Comparison of ENCODE assay signal across 8 mouse cellular contexts in genomic region chr7:139363281-139364004, GRCm38 (mm10). TPM values are rescaled to one million over a fixed set of nuclear protein-coding genes. Genes with fewer than 3 reads are reported as not detected.
DNase-seq lines count a peak whose midpoint lies in the region; ATAC-seq and TF ChIP-seq lines count a peak whose summit lies in the region.

No protein-coding gene starts in this region.

- no peak overlapping the region for H3K4me3 ChIP-seq in liver, adult 2 months (ENCODE audit: insufficient read depth, low read depth, low read length)
- no peak overlapping the region for H3K4me3 ChIP-seq in heart, embryonic 13.5 days
- H3K4me3 ChIP-seq in limb, embryonic 11.5 days (ENCODE audit: low read depth, low read length), result no peak overlapping the region
- no peak overlapping the region for H3K4me3 ChIP-seq in stomach, embryonic 14.5 days (ENCODE audit: low read depth, low read length)

- peaks cover 8% of the 10 kb centered on the region for H3K4me1 ChIP-seq in liver, adult 2 months (ENCODE audit: control insufficient read depth, insufficient read depth, low read length)
- H3K4me1 ChIP-seq in heart, embryonic 13.5 days, result peaks cover 87% of the 10 kb centered on the region
- H3K4me1 ChIP-seq in limb, embryonic 11.5 days (ENCODE audit: control insufficient read depth, insufficient read depth, low read length), result peaks cover 22% of the 10 kb centered on the region
- peaks cover 33% of the 10 kb centered on the region for H3K4me1 ChIP-seq in stomach, embryonic 14.5 days (ENCODE audit: control insufficient read depth, insufficient read depth, low read length)

- DNase-seq in liver, adult 2 months (ENCODE audit: extremely low read depth, low read depth, low spot score), result no peak
- DNase-seq in liver, result no peak
- DNase-seq in embryo, embryonic 10.5 days (ENCODE audit: low spot score), result peak; percentile 24
- peak; percentile 31 for DNase-seq in limb, embryonic 11.5 days (ENCODE audit: low spot score)
- DNase-seq in left cerebral cortex, postnatal 25 days (ENCODE audit: low spot score in 2 of 2), result no peak
- DNase-seq in urinary bladder, adult 2 months (ENCODE audit: low spot score), result no peak

- no peak for ATAC-seq in heart, embryonic 13.5 days (ENCODE audit: extremely low read depth, insufficient number of reproducible peaks, low FRiP score, low TSS enrichment)
- peak; percentile 40; the same call in 1 of the 2 replicates for ATAC-seq in limb, embryonic 11.5 days (ENCODE audit: insufficient number of reproducible peaks, low FRiP score, low TSS enrichment, low read depth)
- peak; percentile 34; the same call in 1 of the 2 replicates for ATAC-seq in stomach, embryonic 14.5 days (ENCODE audit: insufficient number of reproducible peaks, insufficient read depth, low FRiP score, low read depth)

- no peaks in the 10 kb centered on the region for H3K79me2 ChIP-seq in liver, adult 2 months (ENCODE audit: control insufficient read depth, insufficient read depth, low read length)

- no peak for TF ChIP-seq CTCF in liver, adult 2 months (IDR thresholded peaks at IDR 0.05; ENCODE audit: low read depth, low read length)

- intact Hi-C loops in left cerebral cortex, postnatal 25 days (cut with DNase I), result no loop called here

- WGBS in liver, adult 2 months, result 74% methylated on average over 13 of the region's 13 CpGs
- 51% methylated on average over 13 of the region's 13 CpGs for WGBS in heart, embryonic 13.5 days
- WGBS in limb, embryonic 11.5 days, result 64% methylated on average over 13 of the region's 13 CpGs
- 52% methylated on average over 13 of the region's 13 CpGs for WGBS in stomach, embryonic 14.5 days

- H3K9me3 ChIP-seq in heart, embryonic 13.5 days, result no peaks in the 10 kb centered on the region
- H3K9me3 ChIP-seq in limb, embryonic 11.5 days (ENCODE audit: control insufficient read depth, low read length), result no peaks in the 10 kb centered on the region
- no peaks in the 10 kb centered on the region for H3K9me3 ChIP-seq in stomach, embryonic 14.5 days (ENCODE audit: control insufficient read depth, low read depth, low read length)

- H3K36me3 ChIP-seq in liver, adult 2 months (ENCODE audit: control insufficient read depth, insufficient read depth, low read length), result no peaks in the 10 kb centered on the region
- no peaks in the 10 kb centered on the region for H3K36me3 ChIP-seq in heart, embryonic 13.5 days
- no peaks in the 10 kb centered on the region for H3K36me3 ChIP-seq in limb, embryonic 11.5 days (ENCODE audit: control insufficient read depth, insufficient read depth, low read length)
- H3K36me3 ChIP-seq in stomach, embryonic 14.5 days (ENCODE audit: control insufficient read depth, insufficient read depth, low read length), result no peaks in the 10 kb centered on the region

- H3K27me3 ChIP-seq in liver, adult 2 months (ENCODE audit: control insufficient read depth, insufficient read depth, low read length), result no peaks in the 10 kb centered on the region
- H3K27me3 ChIP-seq in heart, embryonic 13.5 days (replicated peaks), result no peaks in the 10 kb centered on the region
- no peaks in the 10 kb centered on the region for H3K27me3 ChIP-seq in limb, embryonic 11.5 days (ENCODE audit: control insufficient read depth, insufficient read depth, low read length)
- H3K27me3 ChIP-seq in stomach, embryonic 14.5 days (ENCODE audit: control insufficient read depth, insufficient read depth, low read length), result no peaks in the 10 kb centered on the region

- H3K9ac ChIP-seq in liver, adult 2 months (ENCODE audit: low read depth, low read length), result no peak overlapping the region
- H3K9ac ChIP-seq in heart, embryonic 13.5 days, result peak overlapping the region; percentile 76
- H3K9ac ChIP-seq in limb, embryonic 11.5 days (ENCODE audit: low read length), result no peak overlapping the region
- no peak overlapping the region for H3K9ac ChIP-seq in stomach, embryonic 14.5 days (replicated peaks; ENCODE audit: low read depth, low read length)

- peak overlapping the region; percentile 59 for H3K4me2 ChIP-seq in heart, embryonic 13.5 days
- no peak overlapping the region for H3K4me2 ChIP-seq in limb, embryonic 11.5 days (ENCODE audit: low read depth, severe bottlenecking)
- H3K4me2 ChIP-seq in stomach, embryonic 14.5 days (replicated peaks; ENCODE audit: low read depth, low read length), result 0 out of 2 replicates have a peak overlapping the region, but pooled peaks have one; percentile 0

- H3K27ac ChIP-seq in liver, adult 2 months (replicated peaks; ENCODE audit: insufficient read depth, low read depth, low read length), result peak overlapping the region; percentile 47
- H3K27ac ChIP-seq in heart, embryonic 13.5 days (replicated peaks), result peak overlapping the region; percentile 99
- peak overlapping the region; percentile 11 for H3K27ac ChIP-seq in limb, embryonic 11.5 days (replicated peaks; ENCODE audit: low read depth, low read length)
- H3K27ac ChIP-seq in stomach, embryonic 14.5 days (ENCODE audit: low read length), result peak overlapping the region; percentile 87

- no peak for TF ChIP-seq POLR2A in liver, adult 2 months (IDR thresholded peaks at IDR 0.05; ENCODE audit: extremely low read depth, insufficient read depth, low read length)

RNA-seq across cellular contexts. Expression of gene Inpp5a, which starts 25.5 kb away (rescaled TPM):
- 8.8 and 10.5 TPM in 2 replicates for total RNA-seq in liver, adult 2 months (2014; rRNA removed)
- polyA plus RNA-seq in liver, adult 2 months (2012; rRNA removed), result 7.9 and 8.4 TPM in 2 replicates
- polyA plus RNA-seq in heart, embryonic 13.5 days (2015; fragmentation: Nextera tagmentation; extraction: Ambion mirVana), result 58.4 and 58.5 TPM in 2 replicates
- 23.0 and 24.4 TPM in 2 replicates for polyA plus RNA-seq in limb, embryonic 11.5 days (2014; fragmentation: Nextera tagmentation; extraction: Ambion mirVana)
- 46.2 and 51.9 TPM in 2 replicates for polyA plus RNA-seq in stomach, embryonic 14.5 days (2014; fragmentation: Nextera tagmentation; extraction: Ambion mirVana)
- 10 to 100 TPM; 58.5 to 59.2 TPM for total RNA-seq in left cerebral cortex, postnatal 25 days (2021)
- polyA plus RNA-seq in urinary bladder, adult 2 months (2012; rRNA removed), result 26.7 and 71.7 TPM in 2 replicates

Comparison
In these comparisons a context has a peak if more than half of its experiments do, and no peak if none do; other contexts are left out.
1. DNase-seq: peak in embryo, embryonic 10.5 days (single experiment) and limb, embryonic 11.5 days (single experiment); none in liver, adult 2 months (single experiment), liver (single experiment), left cerebral cortex, postnatal 25 days (0 of 2) and urinary bladder, adult 2 months (single experiment).
2. H3K27ac ChIP-seq: peak in every context shown above with its lines; median percentile 99 in heart, embryonic 13.5 days; 87 in stomach, embryonic 14.5 days; 47 in liver, adult 2 months; 11 in limb, embryonic 11.5 days.